Mouse (Mus musculus): Measurements from ENCODE around the gene Lrrc51. TPM values are rescaled to one million over a fixed set of nuclear protein-coding genes. Genes with fewer than 3 reads are reported as not detected.

Gene Lrrc51
- polyA plus RNA-seq, 1 experiment = 3.4 TPM

DNA sequence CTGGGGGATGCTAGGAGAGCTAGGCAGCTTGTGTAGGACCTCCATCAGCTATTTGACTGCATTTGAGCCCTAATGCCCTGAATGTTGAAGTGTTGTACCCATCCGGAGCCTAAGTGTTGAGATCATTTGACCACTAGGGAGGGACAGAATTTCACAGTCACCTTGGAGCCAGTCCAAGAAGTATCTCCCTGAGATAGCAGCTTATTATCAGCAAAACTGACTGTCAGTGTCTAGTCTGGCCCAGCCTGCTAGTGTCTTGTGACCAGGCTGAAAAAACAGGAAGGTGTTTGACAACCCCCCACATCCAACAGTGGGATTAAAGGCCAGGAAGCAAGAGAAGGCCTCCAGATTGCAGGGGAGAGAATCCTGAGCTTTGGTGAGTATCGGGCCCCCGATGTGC, 62.4 kb downstream of the Lrrc51 start:
- H3K4me3 ChIP-seq (ENCODE audit: low read depth, low read length) = no peak overlapping the region
- H3K4me1 ChIP-seq (ENCODE audit: control insufficient read depth, insufficient read depth, insufficient read length, low read length) = no peaks in the 10 kb centered on the region
- H3K27ac ChIP-seq (ENCODE audit: insufficient read depth, low read depth, low read length) = no peak overlapping the region
- 55% methylated on average over 3 of the region's 3 CpGs for WGBS
- H3K27me3 ChIP-seq (ENCODE audit: control insufficient read depth, insufficient read depth, low read length) = no peaks in the 10 kb centered on the region
- H3K36me3 ChIP-seq (ENCODE audit: control insufficient read depth, insufficient read depth, low read length) = no peaks in the 10 kb centered on the region
- TF ChIP-seq POLR2A (IDR thresholded peaks at IDR 0.05; ENCODE audit: low read depth, low read length) = no peak
- TF ChIP-seq CTCF (IDR thresholded peaks at IDR 0.05; ENCODE audit: extremely low read depth, insufficient read length, insufficient replicate concordance, low read depth, low read length) = no peak

DNA sequence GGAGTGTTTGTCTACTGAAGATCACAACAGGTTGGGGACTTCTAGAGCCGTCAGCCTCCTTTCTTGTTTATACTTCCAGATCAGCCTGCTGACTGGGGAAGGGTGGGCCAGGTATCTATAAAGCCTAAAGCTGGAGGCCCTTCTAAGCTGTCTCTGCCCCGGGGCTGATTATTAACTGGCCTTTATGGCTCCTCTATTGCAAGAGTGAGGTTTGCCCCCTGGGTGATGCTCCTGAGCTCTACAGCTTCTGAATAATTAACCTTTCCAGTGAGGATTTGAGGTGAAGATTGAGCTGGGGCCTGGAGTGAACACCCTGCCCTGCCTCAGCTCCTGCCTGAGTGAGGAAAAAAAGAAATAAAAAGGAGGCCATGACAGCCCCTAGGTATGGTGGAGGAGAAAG, 63.1 kb downstream of the Lrrc51 start, which contains the start of gene Folr1:
Folr1 (minus strand) TSS at position 160 of the 400 bp plus-strand sequence.
- Histone ChIP-seq H3K36me3 (ENCODE audit: control insufficient read depth, insufficient read depth, low read length) (no peaks in the 10 kb centered on the region), H3K27ac (ENCODE audit: insufficient read depth, low read depth, low read length) (no peak within 1 kb of the TSS), H3K27me3 (ENCODE audit: control insufficient read depth, insufficient read depth, low read length) (no peaks in the 10 kb centered on the region), H3K4me1 (ENCODE audit: control insufficient read depth, insufficient read depth, insufficient read length, low read length) (no peaks in the 10 kb centered on the region), H3K4me3 (ENCODE audit: low read depth, low read length) (no peak within 1 kb of the TSS)
- WGBS = 34% methylated on average over 2 of the region's 2 CpGs
- TF ChIP-seq POLR2A (IDR thresholded peaks at IDR 0.05; ENCODE audit: low read depth, low read length) (no peak), CTCF (IDR thresholded peaks at IDR 0.05; ENCODE audit: extremely low read depth, insufficient read length, insufficient replicate concordance, low read depth, low read length) (no peak)

DNA sequence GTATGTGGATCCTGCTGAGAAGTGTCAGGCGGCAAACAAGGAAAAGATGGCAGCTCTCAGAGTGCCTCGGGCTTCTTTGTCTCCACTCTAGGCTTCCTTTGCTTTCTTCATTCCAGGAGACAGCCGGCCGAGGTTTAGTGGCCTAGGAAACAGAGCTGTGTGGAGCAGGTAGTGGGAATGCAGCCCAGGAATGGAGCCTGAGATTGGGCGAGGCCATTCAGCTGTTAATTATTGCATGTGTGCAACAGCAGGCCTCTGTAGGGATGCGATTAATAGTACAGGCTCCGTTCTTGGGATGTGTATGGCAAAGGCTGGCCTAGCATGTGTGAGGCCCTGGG, 64.6 kb downstream of the Lrrc51 start:
- H3K4me3 ChIP-seq (ENCODE audit: low read depth, low read length) = no peak overlapping the region
- H3K4me1 ChIP-seq (ENCODE audit: control insufficient read depth, insufficient read depth, insufficient read length, low read length) = no peaks in the 10 kb centered on the region
- H3K36me3 ChIP-seq (ENCODE audit: control insufficient read depth, insufficient read depth, low read length) = no peaks in the 10 kb centered on the region
- no peaks in the 10 kb centered on the region for H3K27me3 ChIP-seq (ENCODE audit: control insufficient read depth, insufficient read depth, low read length)
- 56% methylated on average over 7 of the region's 7 CpGs for WGBS
- TF ChIP-seq CTCF (IDR thresholded peaks at IDR 0.05; ENCODE audit: extremely low read depth, insufficient read length, insufficient replicate concordance, low read depth, low read length) = no peak
- TF ChIP-seq POLR2A (IDR thresholded peaks at IDR 0.05; ENCODE audit: low read depth, low read length) = no peak
- H3K27ac ChIP-seq (ENCODE audit: insufficient read depth, low read depth, low read length) = no peak overlapping the region

DNA sequence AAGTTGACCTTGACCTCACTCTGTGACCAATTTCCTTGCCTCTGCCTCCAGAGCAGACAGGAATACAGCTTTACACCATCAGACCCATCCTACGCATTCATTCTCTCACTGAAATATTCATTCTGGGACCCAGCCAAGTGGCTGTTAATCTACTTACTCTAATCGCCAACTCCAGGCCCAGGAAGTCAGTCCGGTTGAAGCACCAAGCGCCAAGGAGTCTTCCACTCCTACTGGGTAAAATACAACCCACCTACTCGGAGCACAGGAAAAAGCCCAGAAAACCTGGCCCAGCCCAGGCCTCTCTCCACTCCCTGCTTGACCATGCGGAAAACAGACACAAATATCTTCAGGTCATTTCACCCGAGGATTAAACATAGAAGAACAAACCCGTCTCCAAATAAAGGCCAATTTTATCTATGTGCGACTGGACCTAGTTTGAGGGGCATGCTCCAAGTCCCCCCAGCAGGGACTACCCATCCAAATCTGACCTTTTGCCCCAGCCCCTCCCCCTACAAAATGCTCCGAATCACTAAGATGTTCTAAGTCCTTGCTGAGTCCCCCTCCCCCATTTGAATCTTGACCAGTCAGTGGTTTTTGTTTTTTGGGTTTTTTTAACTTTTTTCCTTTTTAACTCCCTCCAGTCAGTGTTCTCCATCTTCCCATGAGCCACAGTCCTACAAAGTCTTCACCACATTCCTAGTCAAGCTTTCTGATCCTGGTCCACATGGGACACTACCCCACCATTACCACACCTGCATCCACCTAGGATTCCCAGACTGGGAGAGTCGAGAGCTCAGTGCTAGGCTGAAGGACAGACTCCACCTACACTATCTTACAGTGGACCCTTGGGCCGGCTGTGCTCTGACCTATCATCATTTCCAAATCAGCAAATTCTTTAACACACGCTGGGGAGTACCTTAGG, 65.2 kb downstream of the Lrrc51 start:
- TF ChIP-seq POLR2A (IDR thresholded peaks at IDR 0.05; ENCODE audit: low read depth, low read length) (no peak), CTCF (IDR thresholded peaks at IDR 0.05; ENCODE audit: extremely low read depth, insufficient read length, insufficient replicate concordance, low read depth, low read length) (no peak)
- Histone ChIP-seq H3K4me1 (ENCODE audit: control insufficient read depth, insufficient read depth, insufficient read length, low read length) (no peaks in the 10 kb centered on the region), H3K27ac (ENCODE audit: insufficient read depth, low read depth, low read length) (no peak overlapping the region), H3K36me3 (ENCODE audit: control insufficient read depth, insufficient read depth, low read length) (no peaks in the 10 kb centered on the region), H3K4me3 (ENCODE audit: low read depth, low read length) (no peak overlapping the region), H3K27me3 (ENCODE audit: control insufficient read depth, insufficient read depth, low read length) (no peaks in the 10 kb centered on the region)
- WGBS = 77% methylated on average over 13 of the region's 13 CpGs

DNA sequence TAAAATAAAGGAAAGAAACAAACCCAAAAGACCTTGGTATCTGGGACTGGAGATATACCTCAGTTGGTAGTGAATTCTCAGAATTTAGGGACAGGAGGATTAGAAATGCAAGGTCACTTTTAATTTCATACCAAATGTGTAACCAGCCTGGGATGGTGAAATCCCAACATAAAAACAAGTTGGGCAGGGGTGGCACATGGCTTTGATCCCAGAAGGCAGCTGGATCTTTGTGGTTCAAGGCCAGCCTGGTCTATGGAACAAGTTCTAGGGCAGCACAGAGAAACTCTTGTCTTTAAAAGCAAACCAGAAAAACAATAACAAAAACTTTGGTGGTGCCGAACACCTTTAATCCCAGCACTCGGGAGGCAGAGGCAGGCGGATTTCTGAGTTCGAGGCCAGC, 66.2 kb downstream of the Lrrc51 start:
- no peaks in the 10 kb centered on the region for H3K27me3 ChIP-seq (ENCODE audit: control insufficient read depth, insufficient read depth, low read length)
- no peaks in the 10 kb centered on the region for H3K4me1 ChIP-seq (ENCODE audit: control insufficient read depth, insufficient read depth, insufficient read length, low read length)
- TF ChIP-seq POLR2A (IDR thresholded peaks at IDR 0.05; ENCODE audit: low read depth, low read length) (no peak), CTCF (IDR thresholded peaks at IDR 0.05; ENCODE audit: extremely low read depth, insufficient read length, insufficient replicate concordance, low read depth, low read length) (no peak)
- H3K27ac ChIP-seq (ENCODE audit: insufficient read depth, low read depth, low read length) = no peak overlapping the region
- H3K4me3 ChIP-seq (ENCODE audit: low read depth, low read length) = no peak overlapping the region
- no peaks in the 10 kb centered on the region for H3K36me3 ChIP-seq (ENCODE audit: control insufficient read depth, insufficient read depth, low read length)
- WGBS = 98% methylated on average over 4 of the region's 4 CpGs

DNA sequence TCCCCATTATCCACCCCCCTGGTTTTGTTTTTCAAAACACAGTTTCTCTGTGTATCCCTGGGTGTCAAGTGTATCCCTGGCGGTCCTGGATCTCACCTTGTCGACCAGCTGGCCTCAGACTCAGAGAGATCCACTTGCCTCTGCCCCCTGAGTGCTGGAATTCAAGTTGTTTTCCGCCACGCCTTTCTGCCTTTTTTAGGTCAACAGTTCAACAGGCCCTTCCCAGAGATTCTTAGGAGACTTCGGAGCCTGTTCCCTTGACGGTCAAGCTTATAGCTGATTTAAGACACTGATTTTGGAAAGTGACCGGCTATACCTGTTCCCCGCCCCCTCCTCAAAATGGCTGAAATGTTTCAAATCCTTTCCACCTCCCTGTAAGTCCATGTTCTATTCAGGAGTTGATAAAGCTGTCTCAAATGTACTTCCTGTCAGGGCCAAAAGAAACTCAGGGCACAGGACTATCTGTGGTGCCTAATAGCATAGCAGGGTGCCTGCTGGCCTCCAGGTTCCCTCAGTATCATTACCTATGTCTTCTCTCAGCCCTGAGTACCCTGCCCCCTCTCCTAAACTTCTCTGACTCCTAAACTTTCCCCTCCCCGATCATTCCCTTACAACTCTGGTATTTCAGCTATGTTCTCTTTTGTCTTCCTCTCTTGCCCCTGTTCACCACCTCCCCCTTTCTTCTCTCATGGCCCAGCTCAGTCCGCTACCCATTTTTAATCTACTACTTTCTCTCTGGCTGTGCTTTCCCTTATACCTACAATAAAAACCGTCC, 67.0 kb downstream of the Lrrc51 start:
- H3K4me3 ChIP-seq (ENCODE audit: low read depth, low read length) = no peak overlapping the region
- no peak overlapping the region for H3K27ac ChIP-seq (ENCODE audit: insufficient read depth, low read depth, low read length)
- 82% methylated on average over 11 of the region's 11 CpGs for WGBS
- H3K27me3 ChIP-seq (ENCODE audit: control insufficient read depth, insufficient read depth, low read length) = no peaks in the 10 kb centered on the region
- TF ChIP-seq CTCF (IDR thresholded peaks at IDR 0.05; ENCODE audit: extremely low read depth, insufficient read length, insufficient replicate concordance, low read depth, low read length) (no peak), POLR2A (IDR thresholded peaks at IDR 0.05; ENCODE audit: low read depth, low read length) (no peak)
- no peaks in the 10 kb centered on the region for H3K36me3 ChIP-seq (ENCODE audit: control insufficient read depth, insufficient read depth, low read length)
- no peaks in the 10 kb centered on the region for H3K4me1 ChIP-seq (ENCODE audit: control insufficient read depth, insufficient read depth, insufficient read length, low read length)

DNA sequence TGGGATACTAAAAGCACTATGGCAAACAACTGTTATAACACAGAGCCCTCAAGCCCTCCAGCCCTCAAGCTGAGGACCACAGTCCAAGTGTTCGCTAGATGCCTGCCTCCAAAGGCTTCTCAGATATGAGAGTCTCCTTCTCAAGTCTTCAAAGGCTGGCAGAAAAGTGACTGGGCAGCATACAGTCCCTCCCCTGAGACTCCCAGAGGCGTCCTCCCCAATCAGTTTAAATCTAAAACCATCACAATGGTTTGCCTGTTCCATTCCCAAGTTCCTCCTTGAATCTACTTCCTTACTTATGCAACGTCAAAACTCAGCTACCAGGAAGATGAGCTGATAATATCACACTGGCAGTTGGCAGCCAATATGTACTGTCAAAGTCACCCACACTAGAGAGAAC, 70.3 kb downstream of the Lrrc51 start, which contains the start of gene Anapc15:
Anapc15 (plus strand) TSS at position 301 of the 400 bp plus-strand sequence.
- no peaks in the 10 kb centered on the region for H3K27me3 ChIP-seq (ENCODE audit: control insufficient read depth, insufficient read depth, low read length)
- H3K36me3 ChIP-seq (ENCODE audit: control insufficient read depth, insufficient read depth, low read length) = no peaks in the 10 kb centered on the region
- no peak for TF ChIP-seq CTCF (IDR thresholded peaks at IDR 0.05; ENCODE audit: extremely low read depth, insufficient read length, insufficient replicate concordance, low read depth, low read length)
- 52% methylated on average over 3 of the region's 3 CpGs for WGBS
- H3K27ac ChIP-seq (ENCODE audit: insufficient read depth, low read depth, low read length) = no peak within 1 kb of the TSS
- no peaks in the 10 kb centered on the region; the same call in 1 of the 2 replicates for H3K4me1 ChIP-seq (ENCODE audit: control insufficient read depth, insufficient read depth, insufficient read length, low read length)
- H3K4me3 ChIP-seq (ENCODE audit: low read depth, low read length) = no peak within 1 kb of the TSS

Other genes starting within 250 kb of the Lrrc51 start
- 0.52 and 0.61 TPM in 2 replicates for gene Phox2a, start 115.6 kb downstream of the Lrrc51 start, polyA plus RNA-seq (2012; rRNA removed)
- 53.0 and 108 TPM in 2 replicates for gene Inppl1, start 95.7 kb downstream of the Lrrc51 start, polyA plus RNA-seq (2012; rRNA removed)
- 0.52 and 7.5 TPM in 2 replicates for gene Folr2, start 76.7 kb downstream of the Lrrc51 start, polyA plus RNA-seq (2012; rRNA removed)
- 13.2 and 22.6 TPM in 2 replicates for gene Anapc15, start 70.2 kb downstream of the Lrrc51 start, polyA plus RNA-seq (2012; rRNA removed)
- 0.84 and 0.85 TPM in 2 replicates for gene Folr1, start 63.1 kb downstream of the Lrrc51 start, polyA plus RNA-seq (2012; rRNA removed)
- 117 and 177 TPM in 2 replicates for gene Lamtor1, start 28.0 kb downstream of the Lrrc51 start, polyA plus RNA-seq (2012; rRNA removed)
- 0.03 TPM in 1 of 2 replicates, not detected in the other for gene Tomt, start 27.5 kb downstream of the Lrrc51 start, polyA plus RNA-seq (2012; rRNA removed)
- 43.1 and 63.1 TPM in 2 replicates for gene Numa1, start 216 bp upstream of the Lrrc51 start, polyA plus RNA-seq (2012; rRNA removed)
- 6.2 and 11.2 TPM in 2 replicates for gene Il18bp, start 84.8 kb upstream of the Lrrc51 start, polyA plus RNA-seq (2012; rRNA removed)
- 16.1 and 26.0 TPM in 2 replicates for gene Rnf121, start 131.6 kb upstream of the Lrrc51 start, polyA plus RNA-seq (2012; rRNA removed)
- gene Xndc1, start 131.6 kb upstream of the Lrrc51 start, polyA plus RNA-seq (2012; rRNA removed) = 4.5 and 8.3 TPM in 2 replicates
- gene Xntrpc, start 131.8 kb upstream of the Lrrc51 start, polyA plus RNA-seq (2012; rRNA removed) = 0.88 and 1.6 TPM in 2 replicates
- gene Trpc2, start 149.2 kb upstream of the Lrrc51 start, polyA plus RNA-seq (2012; rRNA removed) = 0.28 and 0.89 TPM in 2 replicates
- gene Art1, start 167.8 kb upstream of the Lrrc51 start, polyA plus RNA-seq (2012; rRNA removed) = not detected in 2 replicates
- gene Art5, start 175.6 kb upstream of the Lrrc51 start, polyA plus RNA-seq (2012; rRNA removed) = 0.17 and 0.28 TPM in 2 replicates
- gene Chrna10, start 182.9 kb upstream of the Lrrc51 start, polyA plus RNA-seq (2012; rRNA removed) = 0.18 and 0.23 TPM in 2 replicates